Mouse (Mus musculus): ENCODE data around the gene 4930426L09Rik.
A peak's percentile ranks its signal among the peaks of the same experiment; 100 is the strongest.
"Not testable (repeated sequence)": the region's sequence is repeated elsewhere in the genome, so short reads cannot be mapped to it uniquely, and the experiment has no call there.

Gene 4930426L09Rik

GRCm38 (mm10) chr2:18971564-18971963, 26.6 kb upstream of the 4930426L09Rik start:
- DNase-seq, result no peak

DNA sequence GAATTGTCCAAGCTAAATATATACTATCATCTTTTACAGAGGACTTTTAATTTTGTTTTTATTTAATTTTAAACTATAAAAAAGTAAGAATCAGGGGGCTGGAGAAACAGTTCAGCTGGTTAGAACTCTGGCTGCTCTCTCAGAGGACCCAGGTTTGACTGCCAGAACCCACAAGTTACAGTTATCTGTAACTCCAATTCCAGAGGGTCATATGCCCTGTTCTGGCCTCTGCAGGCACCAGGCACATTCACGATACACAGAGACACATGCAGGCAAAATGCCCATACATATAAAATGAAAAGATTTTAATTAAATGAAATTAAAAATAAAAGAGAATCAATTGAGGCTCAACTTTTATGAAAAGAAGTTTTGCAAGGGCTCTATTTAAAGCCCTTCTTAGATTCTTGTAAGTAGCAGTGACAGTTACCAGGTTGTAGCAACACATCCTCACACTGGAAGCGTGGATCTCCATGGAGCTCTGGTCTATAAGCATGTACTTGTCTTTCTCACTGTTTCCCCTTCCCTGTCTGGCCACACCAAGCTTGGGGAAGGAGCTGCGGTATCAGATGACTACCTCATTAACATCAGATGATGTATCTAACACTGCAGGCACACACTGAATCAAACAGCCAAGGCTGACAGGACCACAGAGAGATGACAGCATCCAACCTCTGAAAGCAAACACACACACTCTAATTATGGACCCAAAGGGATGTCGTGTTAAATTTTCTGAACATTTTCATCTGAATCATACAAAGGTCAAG, 23.1 kb upstream of the 4930426L09Rik start:
- DNase-seq, result no peak

GRCm38 (mm10) chr2:18976175-18976574, 22.0 kb upstream of the 4930426L09Rik start:
- DNase-seq, result no peak

GRCm38 (mm10) chr2:18977201-18977805, 20.8 kb upstream of the 4930426L09Rik start:
- DNase-seq, result no peak

GRCm38 (mm10) chr2:18979046-18979445, 19.1 kb upstream of the 4930426L09Rik start:
- DNase-seq, result no peak

GRCm38 (mm10) chr2:18979675-18980074, 18.5 kb upstream of the 4930426L09Rik start:
- no peak for DNase-seq

DNA sequence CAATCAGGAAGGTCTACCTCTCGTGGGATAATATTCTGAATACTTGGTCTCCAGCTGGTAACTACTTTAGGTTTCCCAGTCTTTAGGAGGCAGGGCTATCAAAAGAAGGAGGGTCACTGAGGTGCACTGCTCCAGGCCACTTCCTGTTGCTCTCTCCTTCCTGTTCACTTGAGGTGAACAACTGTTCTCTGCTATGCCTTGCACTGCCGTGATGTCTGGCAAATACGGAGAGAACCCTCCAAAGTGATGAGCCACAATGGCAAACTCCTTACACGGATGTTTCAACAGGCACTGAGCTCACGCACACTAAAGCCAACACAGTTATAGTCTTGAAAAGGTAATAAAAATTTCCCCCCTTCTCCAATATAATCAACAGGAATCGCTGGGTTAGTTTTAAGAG, 15.6 kb upstream of the 4930426L09Rik start:
- DNase-seq, result no peak

GRCm38 (mm10) chr2:18983546-18983945, 14.6 kb upstream of the 4930426L09Rik start:
- DNase-seq, result no peak

DNA sequence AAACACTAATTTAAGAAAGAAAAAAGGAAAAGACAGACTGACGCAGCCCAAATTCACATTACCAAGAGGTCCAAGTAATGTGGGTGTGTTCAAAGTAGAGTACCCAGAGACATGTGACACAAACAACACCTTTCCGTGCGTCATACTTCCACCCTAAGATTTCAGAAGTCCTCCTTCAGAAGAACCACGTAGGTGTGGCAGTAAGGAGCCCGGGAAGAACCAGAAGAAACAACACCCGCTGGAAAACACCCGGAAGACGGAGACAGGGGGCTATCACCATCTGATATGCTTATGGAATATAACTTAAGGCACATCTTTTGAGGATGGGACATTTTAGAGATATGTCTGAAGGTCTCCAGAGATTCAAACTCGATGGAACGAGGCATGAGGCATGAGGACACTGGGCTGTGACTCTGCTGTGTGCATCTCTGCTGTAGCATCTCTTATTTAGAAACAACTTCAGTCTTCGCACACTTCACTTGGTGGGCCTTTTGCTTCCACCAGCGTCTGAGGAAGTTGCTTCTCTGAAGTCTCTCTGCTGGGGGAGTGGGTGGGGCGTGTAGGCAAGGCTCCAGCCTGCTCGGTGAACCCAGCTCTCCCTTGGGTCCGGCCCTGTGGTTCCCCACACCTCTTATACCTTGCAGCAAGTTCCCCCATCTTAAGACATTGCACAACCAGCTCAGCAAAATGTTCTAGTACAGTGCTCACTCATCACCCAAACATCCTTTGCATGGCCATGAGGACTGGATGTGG, 13.9 kb upstream of the 4930426L09Rik start:
- no peak for DNase-seq

DNA sequence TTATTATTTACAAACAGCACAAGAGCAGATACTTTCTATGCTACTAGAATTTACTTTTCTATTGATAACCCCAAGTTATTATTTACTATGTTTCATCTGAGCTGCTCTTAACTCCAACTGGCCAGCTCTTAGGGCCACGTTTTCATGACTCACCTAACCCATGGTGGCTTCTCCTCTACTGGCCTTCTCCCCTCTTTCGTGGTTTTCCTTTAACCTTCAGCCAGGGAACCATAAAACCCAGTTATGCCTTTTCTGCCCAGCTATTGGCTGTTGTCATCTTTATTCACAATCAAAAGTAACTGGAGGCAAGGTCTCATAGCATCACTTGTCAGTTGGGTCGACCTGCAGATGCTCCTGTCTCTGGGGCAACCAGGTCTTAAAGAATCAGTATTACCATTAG, 12.6 kb upstream of the 4930426L09Rik start:
- no peak for DNase-seq

- DNase-seq, result no peak
Observed at GRCm38 (mm10) chr2:18988885-18989284, 9.3 kb upstream of the 4930426L09Rik start.

DNA sequence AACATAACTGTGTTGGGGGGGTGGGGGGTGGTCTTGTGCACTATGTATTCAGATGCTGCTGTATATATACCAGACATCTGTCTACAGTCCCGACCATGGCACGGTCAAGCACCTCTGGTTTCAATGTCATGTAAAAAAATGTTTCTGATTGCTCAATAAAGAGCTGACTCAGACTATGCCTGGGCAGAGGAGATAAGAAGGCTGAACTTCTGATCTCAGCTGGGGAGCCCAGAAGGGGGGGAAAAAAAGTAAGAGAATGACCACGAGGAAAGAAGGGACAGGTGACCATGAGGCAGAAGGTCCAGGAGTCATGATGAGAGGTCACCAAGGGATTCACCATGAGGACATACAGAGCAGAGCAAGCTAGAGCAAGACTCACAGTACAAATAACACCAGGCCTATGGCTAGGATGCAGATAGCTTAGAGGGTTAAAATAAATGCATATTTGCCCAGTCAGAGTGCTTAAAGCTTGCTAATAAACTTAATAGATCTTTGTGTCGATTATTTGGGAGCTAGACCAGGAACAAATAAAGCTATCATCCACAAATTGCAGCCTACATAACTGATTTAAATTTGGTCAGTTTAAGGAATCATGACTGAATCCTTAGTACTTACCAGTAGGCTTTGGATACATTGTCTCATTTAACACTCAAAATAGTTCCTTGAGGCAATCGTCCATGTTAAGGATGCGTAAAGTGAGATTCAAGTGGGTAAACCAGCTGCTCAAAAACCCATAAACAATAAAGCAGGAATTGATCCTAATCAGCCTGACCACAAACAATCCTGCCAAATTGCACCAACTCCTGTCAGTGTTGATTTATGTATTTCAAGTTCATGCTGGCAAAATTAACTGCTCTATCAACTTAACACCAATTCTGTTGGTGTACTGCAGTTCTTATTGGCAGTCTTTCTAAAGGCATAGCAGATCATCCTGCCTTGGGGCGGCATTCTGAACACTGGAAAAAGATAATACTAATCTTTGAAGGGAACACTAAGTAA, 5.3 kb upstream of the 4930426L09Rik start:
- no peak for DNase-seq

DNA sequence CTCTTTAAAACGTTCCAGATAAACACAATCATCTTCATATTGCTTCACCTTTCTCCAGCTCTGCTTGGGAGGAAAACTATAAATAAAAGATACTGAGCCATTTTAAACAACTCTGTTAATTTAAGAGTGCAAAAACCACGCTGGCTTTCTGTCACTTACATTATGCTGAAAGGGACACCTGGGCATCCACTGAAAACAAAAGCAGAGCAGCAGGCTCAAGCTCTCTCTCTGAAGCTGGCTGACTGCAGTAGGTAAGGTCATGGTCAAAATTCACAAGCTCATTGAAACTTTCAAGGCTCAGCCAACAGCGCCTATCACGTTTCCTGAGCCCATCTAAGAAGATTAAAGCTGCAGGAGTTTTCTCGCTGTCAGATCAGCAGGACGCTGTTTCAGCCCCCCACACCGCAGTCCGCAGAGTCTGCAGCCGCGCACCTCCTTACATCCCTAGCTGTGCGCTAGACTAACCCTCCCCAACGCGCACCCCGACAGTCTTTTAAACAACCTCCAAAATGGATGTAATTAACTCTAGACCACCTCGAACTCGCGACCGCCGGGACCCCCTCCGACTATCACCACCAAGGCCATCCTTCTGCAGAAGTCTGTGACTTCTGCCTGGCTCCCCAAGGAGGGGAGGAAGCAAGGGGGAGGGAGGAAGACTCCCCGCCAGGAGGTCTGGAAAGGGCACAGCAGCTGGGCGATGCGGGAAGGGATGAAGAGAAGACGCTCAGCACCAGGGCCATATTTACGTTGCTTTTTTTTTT, 1.5 kb upstream of the 4930426L09Rik start:
- peak; percentile 44 for DNase-seq

DNA sequence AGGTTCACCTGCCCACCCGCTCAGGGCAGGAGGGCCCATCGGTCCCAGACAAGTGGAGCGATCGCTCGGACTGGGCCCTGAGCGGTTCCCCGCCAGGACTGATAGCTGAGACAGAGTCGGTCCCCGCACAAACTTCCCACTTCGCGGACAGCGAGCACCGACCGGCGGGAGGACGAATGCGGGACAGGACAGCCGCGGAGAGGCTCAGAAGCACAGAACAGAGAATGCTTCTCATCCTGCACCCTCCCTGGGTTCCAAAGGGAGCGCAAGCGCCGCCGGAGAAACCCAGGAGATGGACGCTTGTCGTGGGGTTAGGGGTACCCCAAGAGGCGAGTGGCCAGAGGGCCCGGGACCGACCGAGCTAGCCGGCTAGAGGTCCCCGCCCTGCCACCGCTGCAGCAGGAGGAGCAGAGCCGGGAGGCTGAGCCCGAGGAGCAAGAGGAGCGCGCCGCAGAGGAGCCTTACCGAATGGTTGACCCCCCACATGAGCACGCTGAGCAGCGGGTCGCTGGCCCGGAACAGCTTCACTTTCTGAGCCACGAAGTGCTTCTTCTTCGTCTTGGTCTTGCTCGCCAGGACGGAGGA, 664 bp upstream of the 4930426L09Rik start:
- DNase-seq, result peak; percentile 60

DNA sequence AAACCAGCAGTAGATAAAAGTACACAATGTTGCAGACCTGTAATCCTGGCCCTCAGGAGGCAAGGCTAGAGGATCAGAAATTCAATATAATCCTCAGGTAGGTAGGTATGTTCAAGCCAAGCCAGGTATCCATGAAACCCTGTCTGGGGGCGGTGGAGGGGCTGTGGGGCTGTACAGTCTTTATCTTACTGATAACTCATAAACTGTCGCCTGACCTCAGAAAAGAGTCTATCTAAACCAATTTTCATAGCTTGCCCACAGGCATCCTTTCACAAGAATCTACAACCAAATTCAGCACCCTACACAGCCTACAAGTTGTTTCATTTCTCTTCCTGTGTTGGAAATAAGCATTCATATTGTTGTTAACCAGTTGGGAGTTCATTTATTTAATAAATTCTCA, 1.3 kb downstream of the 4930426L09Rik start:
- DNase-seq, result no peak

GRCm38 (mm10) chr2:19004801-19005200, 6.7 kb downstream of the 4930426L09Rik start:
- DNase-seq, result peak; percentile 7

GRCm38 (mm10) chr2:19006124-19006523, 8.0 kb downstream of the 4930426L09Rik start:
- DNase-seq, result no peak

DNA sequence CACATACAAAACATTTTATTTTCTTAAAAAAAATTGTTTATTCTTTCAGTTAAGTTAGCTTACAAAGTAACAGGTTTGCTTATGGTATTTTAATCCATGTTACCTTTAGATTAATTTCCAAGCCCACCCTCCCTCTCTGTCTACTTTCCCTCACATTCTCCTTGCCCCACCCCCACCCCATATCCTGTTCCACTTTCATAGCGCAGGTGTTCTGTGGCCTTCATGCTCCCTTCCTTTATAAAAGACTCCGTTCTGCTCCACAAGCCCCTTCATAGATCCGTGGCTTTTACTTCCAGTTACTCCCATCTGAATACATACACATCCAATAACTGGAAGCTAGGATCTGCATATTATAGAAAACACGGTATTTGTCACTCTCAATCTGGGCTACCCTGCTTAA, 9.4 kb downstream of the 4930426L09Rik start:
- no peak for DNase-seq

GRCm38 (mm10) chr2:19010541-19010940, 12.4 kb downstream of the 4930426L09Rik start:
- DNase-seq, result not testable (repeated sequence)

DNA sequence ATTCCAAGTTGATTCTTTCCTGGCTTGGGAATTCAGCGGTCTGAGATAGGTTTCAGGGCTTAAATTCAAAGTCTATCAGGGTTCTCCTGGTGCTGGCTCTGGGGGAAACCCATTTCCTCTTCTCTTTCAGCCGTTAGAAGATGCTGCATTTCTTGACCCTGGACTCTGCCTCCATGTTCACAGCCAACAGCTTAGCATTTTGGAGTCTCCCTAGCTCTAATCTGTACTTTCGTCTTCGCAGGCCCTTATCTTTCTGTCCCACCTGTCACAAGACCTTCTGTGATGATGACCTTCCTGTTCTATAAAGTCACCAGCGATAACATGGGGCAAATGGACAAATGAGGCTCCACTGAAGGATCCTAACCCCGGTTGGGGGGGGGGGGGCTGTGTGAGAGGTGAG, 13.3 kb downstream of the 4930426L09Rik start:
- no peak for DNase-seq

DNA sequence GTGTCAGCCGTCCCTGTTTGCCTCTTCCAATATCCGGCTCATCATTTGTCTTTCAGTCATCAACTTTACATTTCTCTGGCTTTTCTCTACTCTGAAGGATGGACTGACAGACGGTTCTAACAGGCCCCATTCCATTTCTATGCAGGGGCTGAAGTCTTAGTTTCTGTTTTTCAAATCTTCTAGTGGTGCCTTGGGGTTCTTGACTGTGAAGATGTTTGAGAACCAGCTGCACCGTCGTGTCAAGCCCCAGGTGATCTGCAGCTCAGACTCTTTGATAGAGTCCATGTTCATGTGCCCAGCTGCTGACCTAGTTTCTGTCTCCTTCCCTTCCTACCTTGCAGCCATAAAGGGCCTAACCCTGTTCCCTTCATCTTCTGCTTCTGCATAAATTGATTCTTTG, 18.2 kb downstream of the 4930426L09Rik start:
- no peak for DNase-seq
